Mouse (Mus musculus) erythroblast, embryonic 14.5 days (primary cell): ENCODE measurements around the gene Erf.

ENCODE experiments used
- GATA1 ChIP-seq: IDR thresholded peaks from 2 replicates; pipeline ENCODE4 v1.6.1; 2012; ENCODE audit warnings: low read length, inconsistent platforms, mixed read lengths
- TAL1 ChIP-seq: IDR thresholded peaks from 3 replicates; pipeline ENCODE4 v1.6.1; 2012; ENCODE audit warnings: low read length, inconsistent platforms, mixed read lengths

GRCm38 (mm10) chr7:25219756-25220456 lies 30.7 kb downstream of the Erf start:
- TF ChIP-seq TAL1 (no peak), GATA1 (no peak)
